Mouse (Mus musculus): ENCODE results near the gene Max. TPM values are rescaled to one million over a fixed set of nuclear protein-coding genes. Genes with fewer than 3 reads are reported as not detected.

Gene Max
- polyA plus RNA-seq, 1 experiment from 2014 or later = 13.5 TPM

GRCm38 (mm10) chr12:76930177-76930576 is 31.8 kb downstream of the Max start:
- no peak for ATAC-seq
- 71% methylated on average over 6 of the region's 6 CpGs for WGBS
- H3K4me1 ChIP-seq = no peaks in the 10 kb centered on the region
- H3K4me2 ChIP-seq = no peak overlapping the region
- peaks cover 12% of the 10 kb centered on the region; the same call in 1 of the 2 replicates for H3K36me3 ChIP-seq (ENCODE audit: poor library complexity, severe bottlenecking)
- no peak overlapping the region for H3K27ac ChIP-seq
- H3K27me3 ChIP-seq = no peaks in the 10 kb centered on the region
- no peak overlapping the region for H3K4me3 ChIP-seq
- no peaks in the 10 kb centered on the region for H3K9me3 ChIP-seq (replicated peaks)
- H3K9ac ChIP-seq = no peak overlapping the region

GRCm38 (mm10) chr12:76927539-76927938 is 34.5 kb downstream of the Max start:
- Histone ChIP-seq H3K27me3 (no peaks in the 10 kb centered on the region), H3K4me2 (no peak overlapping the region), H3K4me1 (no peaks in the 10 kb centered on the region), H3K36me3 (ENCODE audit: poor library complexity, severe bottlenecking) (peaks cover 7% of the 10 kb centered on the region; the same call in 1 of the 2 replicates), H3K27ac (no peak overlapping the region), H3K9me3 (replicated peaks) (no peaks in the 10 kb centered on the region), H3K4me3 (no peak overlapping the region), H3K9ac (no peak overlapping the region)
- ATAC-seq = no peak
- WGBS = 58% methylated on average over 10 of the region's 10 CpGs

- H3K4me3 ChIP-seq = no peak overlapping the region
- no peak overlapping the region for H3K4me2 ChIP-seq
- 92% methylated on average over 3 of the region's 3 CpGs for WGBS
- H3K4me1 ChIP-seq = no peaks in the 10 kb centered on the region
- no peaks in the 10 kb centered on the region for H3K27me3 ChIP-seq
- ATAC-seq = no peak
- H3K9me3 ChIP-seq (replicated peaks) = no peaks in the 10 kb centered on the region
- H3K27ac ChIP-seq = no peak overlapping the region
- peaks cover 3% of the 10 kb centered on the region; the same call in 1 of the 2 replicates for H3K36me3 ChIP-seq (ENCODE audit: poor library complexity, severe bottlenecking)
- H3K9ac ChIP-seq = no peak overlapping the region
These were observed 35.0 kb downstream of the Max start for GRCm38 (mm10) chr12:76927012-76927411.

GRCm38 (mm10) chr12:76926338-76926945 is 35.6 kb downstream of the Max start:
- no peaks in the 10 kb centered on the region for H3K9me3 ChIP-seq (replicated peaks)
- ATAC-seq = no peak
- WGBS = 84% methylated on average over 10 of the region's 10 CpGs
- H3K27ac ChIP-seq = no peak overlapping the region
- no peaks in the 10 kb centered on the region for H3K27me3 ChIP-seq
- no peak overlapping the region for H3K9ac ChIP-seq
- no peaks in the 10 kb centered on the region; the same call in 1 of the 2 replicates for H3K36me3 ChIP-seq (ENCODE audit: poor library complexity, severe bottlenecking)
- no peaks in the 10 kb centered on the region for H3K4me1 ChIP-seq
- no peak overlapping the region for H3K4me2 ChIP-seq
- no peak overlapping the region for H3K4me3 ChIP-seq

- no peak overlapping the region for H3K4me3 ChIP-seq
These were observed 36.9 kb downstream of the Max start for GRCm38 (mm10) chr12:76924904-76925604.

GRCm38 (mm10) chr12:76923118-76923517 is 38.9 kb downstream of the Max start:
- Histone ChIP-seq H3K4me1 (no peaks in the 10 kb centered on the region), H3K27ac (no peak overlapping the region), H3K27me3 (no peaks in the 10 kb centered on the region), H3K9ac (no peak overlapping the region), H3K36me3 (ENCODE audit: poor library complexity, severe bottlenecking) (peaks cover 15% of the 10 kb centered on the region; the same call in 1 of the 2 replicates), H3K4me3 (no peak overlapping the region), H3K9me3 (replicated peaks) (no peaks in the 10 kb centered on the region), H3K4me2 (no peak overlapping the region)
- ATAC-seq = no peak
- WGBS = 93% methylated on average over 8 of the region's 8 CpGs

More at GRCm38 (mm10) chr12:76924904-76925604, 36.9 kb downstream of the Max start:
- no peak overlapping the region for H3K4me2 ChIP-seq
- ATAC-seq = no peak
- H3K27me3 ChIP-seq = no peaks in the 10 kb centered on the region
- peaks cover 11% of the 10 kb centered on the region; the same call in 1 of the 2 replicates for H3K36me3 ChIP-seq (ENCODE audit: poor library complexity, severe bottlenecking)
- WGBS = 94% methylated on average over 10 of the region's 10 CpGs
- H3K9ac ChIP-seq = no peak overlapping the region
- no peaks in the 10 kb centered on the region for H3K4me1 ChIP-seq
- H3K27ac ChIP-seq = no peak overlapping the region
- no peaks in the 10 kb centered on the region for H3K9me3 ChIP-seq (replicated peaks)

GRCm38 (mm10) chr12:76920990-76921389 is 41.0 kb downstream of the Max start:
- no peak overlapping the region for H3K4me3 ChIP-seq
- ATAC-seq = no peak
- 89% methylated on average over 8 of the region's 8 CpGs for WGBS

GRCm38 (mm10) chr12:76920398-76920797 is 41.6 kb downstream of the Max start:
- ATAC-seq = no peak
- no peak overlapping the region for H3K4me3 ChIP-seq
- 83% methylated on average over 6 of the region's 6 CpGs for WGBS
- H3K9me3 ChIP-seq (replicated peaks) = no peaks in the 10 kb centered on the region
- no peak overlapping the region for H3K9ac ChIP-seq
- no peak overlapping the region for H3K27ac ChIP-seq
- no peaks in the 10 kb centered on the region for H3K27me3 ChIP-seq
- peaks cover 22% of the 10 kb centered on the region; the same call in 1 of the 2 replicates for H3K36me3 ChIP-seq (ENCODE audit: poor library complexity, severe bottlenecking)
- H3K4me1 ChIP-seq = no peaks in the 10 kb centered on the region
- H3K4me2 ChIP-seq = no peak overlapping the region

More at GRCm38 (mm10) chr12:76920990-76921389, 41.0 kb downstream of the Max start:
- no peaks in the 10 kb centered on the region for H3K27me3 ChIP-seq
- H3K4me2 ChIP-seq = no peak overlapping the region
- H3K9me3 ChIP-seq (replicated peaks) = no peaks in the 10 kb centered on the region
- no peak overlapping the region for H3K27ac ChIP-seq
- H3K36me3 ChIP-seq (ENCODE audit: poor library complexity, severe bottlenecking) = peaks cover 22% of the 10 kb centered on the region; the same call in 1 of the 2 replicates
- no peaks in the 10 kb centered on the region for H3K4me1 ChIP-seq
- no peak overlapping the region for H3K9ac ChIP-seq

GRCm38 (mm10) chr12:76918855-76919254 is 43.1 kb downstream of the Max start:
- WGBS = 70% methylated on average over 3 of the region's 3 CpGs
- no peak for ATAC-seq
- H3K4me2 ChIP-seq = no peak overlapping the region

GRCm38 (mm10) chr12:76918113-76918512 is 43.9 kb downstream of the Max start:
- Histone ChIP-seq H3K27ac (no peak overlapping the region), H3K9ac (no peak overlapping the region), H3K9me3 (replicated peaks) (no peaks in the 10 kb centered on the region), H3K36me3 (ENCODE audit: poor library complexity, severe bottlenecking) (peaks cover 30% of the 10 kb centered on the region), H3K4me1 (no peaks in the 10 kb centered on the region), H3K4me2 (no peak overlapping the region), H3K4me3 (no peak overlapping the region), H3K27me3 (no peaks in the 10 kb centered on the region)
- no peak for ATAC-seq
- WGBS = 71% methylated on average over 6 of the region's 6 CpGs

More at GRCm38 (mm10) chr12:76918855-76919254, 43.1 kb downstream of the Max start:
- peaks cover 30% of the 10 kb centered on the region for H3K36me3 ChIP-seq (ENCODE audit: poor library complexity, severe bottlenecking)
- H3K9ac ChIP-seq = no peak overlapping the region
- no peaks in the 10 kb centered on the region for H3K4me1 ChIP-seq
- H3K9me3 ChIP-seq (replicated peaks) = no peaks in the 10 kb centered on the region
- H3K27ac ChIP-seq = no peak overlapping the region
- no peaks in the 10 kb centered on the region for H3K27me3 ChIP-seq
- H3K4me3 ChIP-seq = no peak overlapping the region

GRCm38 (mm10) chr12:76916163-76916562 is 45.8 kb downstream of the Max start:
- no peaks in the 10 kb centered on the region for H3K27me3 ChIP-seq
- no peaks in the 10 kb centered on the region for H3K9me3 ChIP-seq (replicated peaks)
- H3K9ac ChIP-seq = no peak overlapping the region
- 92% methylated on average over 11 of the region's 11 CpGs for WGBS
- no peak for ATAC-seq
- H3K36me3 ChIP-seq (ENCODE audit: poor library complexity, severe bottlenecking) = peaks cover 41% of the 10 kb centered on the region
- no peak overlapping the region for H3K4me2 ChIP-seq
- H3K4me3 ChIP-seq = no peak overlapping the region
- H3K27ac ChIP-seq = no peak overlapping the region
- H3K4me1 ChIP-seq = no peaks in the 10 kb centered on the region

GRCm38 (mm10) chr12:76912193-76912592 is 49.8 kb downstream of the Max start:
- H3K9me3 ChIP-seq (replicated peaks) = no peaks in the 10 kb centered on the region
- H3K27ac ChIP-seq = no peak overlapping the region
- peaks cover 32% of the 10 kb centered on the region for H3K36me3 ChIP-seq (ENCODE audit: poor library complexity, severe bottlenecking)
- no peak overlapping the region for H3K4me2 ChIP-seq
- H3K9ac ChIP-seq = no peak overlapping the region
- H3K27me3 ChIP-seq = no peaks in the 10 kb centered on the region
- H3K4me3 ChIP-seq = no peak overlapping the region
- WGBS = 91% methylated on average over 9 of the region's 9 CpGs
- ATAC-seq = no peak
- H3K4me1 ChIP-seq = no peaks in the 10 kb centered on the region
